Mouse (Mus musculus) forebrain, embryonic 16.5 days (tissue): ENCODE data around the gene Tas1r1. TPM values are rescaled to one million over a fixed set of nuclear protein-coding genes. Genes with fewer than 3 reads are reported as not detected.

Experiments
- ATAC-seq: fragments of 200-750 bp; cut with Nextera tagmentation; 2 replicates; pipeline ENCODE4 v1.8.0; 2017; ENCODE audit warnings: mild to moderate bottlenecking, moderate library complexity
- H3K27ac ChIP-seq: fragments of 300-500 bp; sonication (generic); 2 replicates; pipeline ENCODE4 v1.5.1; 2014; ENCODE audit warnings: low read length, control low read depth
- H3K27me3 ChIP-seq: fragments of 300-500 bp; sonication (generic); replicated peaks from 2 replicates; pipeline ENCODE4 v1.6.1; 2014; ENCODE audit warnings: low read length; ENCODE audit not compliant: control insufficient read depth, insufficient read depth
- H3K36me3 ChIP-seq: fragments of 300-500 bp; sonication (generic); 2 replicates; pipeline ENCODE4 v1.6.1; 2014; ENCODE audit not compliant: control insufficient read depth, insufficient read depth
- H3K4me1 ChIP-seq: fragments of 300-500 bp; sonication (generic); replicated peaks from 2 replicates; pipeline ENCODE4 v1.6.1; 2014; ENCODE audit warnings: low read length; ENCODE audit not compliant: control insufficient read depth, insufficient read depth
- H3K4me2 ChIP-seq: fragments of 300-500 bp; sonication (generic); 2 replicates; pipeline ENCODE4 v1.6.1; 2014; ENCODE audit warnings: mild to moderate bottlenecking, low read length, control low read depth
- H3K4me3 ChIP-seq: fragments of 300-500 bp; sonication (generic); replicated peaks from 2 replicates; pipeline ENCODE4 v1.5.1; 2014; ENCODE audit warnings: mild to moderate bottlenecking, low read length, control low read depth
- H3K9ac ChIP-seq: fragments of 300-500 bp; sonication (generic); replicated peaks from 2 replicates; pipeline ENCODE4 v1.6.1; 2014; ENCODE audit warnings: low read depth, low read length, control low read depth
- H3K9me3 ChIP-seq: fragments of 300-500 bp; sonication (generic); 2 replicates; pipeline ENCODE4 v1.6.1; 2016; ENCODE audit warnings: low read length; ENCODE audit not compliant: control insufficient read depth
- WGBS: fragments of 180-500 bp; shearing (Covaris S2); extraction: QIAGEN DNeasy Blood & Tissue Kit; methylation state at CpG from one replicate; pipeline ENCODE4 v1.1.7; 2014; 5-methylcytosine and 5-hydroxymethylcytosine counted together
- polyA plus RNA-seq: library from polyadenylated mRNA; unstranded; fragments of >200 nt; fragmentation: Nextera tagmentation; extraction: Ambion mirVana; gene quantifications from 2 replicates; pipeline ENCODE4 v1.2.1, GENCODE M21; 2015

Tas1r1 gene
- polyA plus RNA-seq, 1 experiment from 2014 or later: 1.6 TPM

- Histone ChIP-seq H3K9me3 (no peaks in the 10 kb centered on the region), H3K9ac (no peak overlapping the region), H3K4me3 (no peak overlapping the region), H3K4me1 (peaks cover 22% of the 10 kb centered on the region), H3K36me3 (peaks cover 11% of the 10 kb centered on the region), H3K4me2 (no peak overlapping the region), H3K27me3 (no peaks in the 10 kb centered on the region), H3K27ac (no peak overlapping the region)
- WGBS: 72% methylated on average over 8 of the region's 8 CpGs
- ATAC-seq: no peak
These were observed 51.7 kb downstream of the Tas1r1 start for GRCm38 (mm10) chr4:151986650-151987049.

GRCm38 (mm10) chr4:151985886-151986285 lies 52.5 kb downstream of the Tas1r1 start:
- Histone ChIP-seq H3K4me2 (no peak overlapping the region), H3K27ac (no peak overlapping the region), H3K4me3 (no peak overlapping the region), H3K36me3 (peaks cover 4% of the 10 kb centered on the region), H3K4me1 (peaks cover 22% of the 10 kb centered on the region), H3K27me3 (no peaks in the 10 kb centered on the region), H3K9me3 (no peaks in the 10 kb centered on the region), H3K9ac (no peak overlapping the region)
- 39% methylated on average over 10 of the region's 10 CpGs for WGBS
- ATAC-seq: no peak

- no peak overlapping the region for H3K9ac ChIP-seq
- no peak for ATAC-seq
- no peaks in the 10 kb centered on the region for H3K9me3 ChIP-seq
- H3K36me3 ChIP-seq: no peaks in the 10 kb centered on the region
- H3K27ac ChIP-seq: no peak overlapping the region
- H3K27me3 ChIP-seq: no peaks in the 10 kb centered on the region
- peaks cover 19% of the 10 kb centered on the region for H3K4me1 ChIP-seq
- H3K4me2 ChIP-seq: no peak overlapping the region
- WGBS: 28% methylated on average over 8 of the region's 9 CpGs
- H3K4me3 ChIP-seq: no peak overlapping the region
These were observed 54.8 kb downstream of the Tas1r1 start for GRCm38 (mm10) chr4:151983560-151983959.

- H3K27ac ChIP-seq: no peak overlapping the region
- no peak overlapping the region for H3K4me2 ChIP-seq
- ATAC-seq: no peak
- no peak overlapping the region for H3K4me3 ChIP-seq
- no peaks in the 10 kb centered on the region for H3K36me3 ChIP-seq
- H3K27me3 ChIP-seq: no peaks in the 10 kb centered on the region
- WGBS: 65% methylated on average over 17 of the region's 17 CpGs
- H3K9ac ChIP-seq: no peak overlapping the region
- H3K9me3 ChIP-seq: no peaks in the 10 kb centered on the region
- peaks cover 16% of the 10 kb centered on the region for H3K4me1 ChIP-seq
These were observed 55.3 kb downstream of the Tas1r1 start for GRCm38 (mm10) chr4:151983043-151983442.

GRCm38 (mm10) chr4:151981363-151981762 lies 57.0 kb downstream of the Tas1r1 start:
- WGBS: 4% methylated on average over 5 of the region's 5 CpGs
- no peak overlapping the region for H3K27ac ChIP-seq
- no peak overlapping the region for H3K9ac ChIP-seq
- H3K4me3 ChIP-seq: no peak overlapping the region
- H3K9me3 ChIP-seq: no peaks in the 10 kb centered on the region
- ATAC-seq: peak; percentile 81
- no peaks in the 10 kb centered on the region for H3K36me3 ChIP-seq
- no peak overlapping the region for H3K4me2 ChIP-seq
- no peaks in the 10 kb centered on the region for H3K27me3 ChIP-seq
- peaks cover 5% of the 10 kb centered on the region; the same call in 1 of the 2 replicates for H3K4me1 ChIP-seq

- Histone ChIP-seq H3K27me3 (no peaks in the 10 kb centered on the region), H3K9ac (no peak overlapping the region), H3K4me2 (no peak overlapping the region), H3K36me3 (0 out of 2 replicates have a peak, but pooled peaks cover under 1% of the 10 kb centered on the region), H3K9me3 (no peaks in the 10 kb centered on the region), H3K4me3 (no peak overlapping the region), H3K4me1 (peaks cover under 1% of the 10 kb centered on the region; the same call in 1 of the 2 replicates), H3K27ac (no peak overlapping the region)
- no peak for ATAC-seq
- WGBS: 83% methylated on average over 8 of the region's 8 CpGs
These were observed 57.7 kb downstream of the Tas1r1 start for GRCm38 (mm10) chr4:151980699-151981098.

Other genes starting within 250 kb of the Tas1r1 start
- gene Camta1, start 176.7 kb downstream of the Tas1r1 start, polyA plus RNA-seq: 119 and 123 TPM in 2 replicates
- gene Dnajc11, start 104.9 kb downstream of the Tas1r1 start, polyA plus RNA-seq: 84.2 and 89.8 TPM in 2 replicates
- gene Thap3, start 49.6 kb downstream of the Tas1r1 start, polyA plus RNA-seq: 32.7 and 42.7 TPM in 2 replicates
- gene Phf13, start 42.3 kb downstream of the Tas1r1 start, polyA plus RNA-seq: 20.5 and 21.8 TPM in 2 replicates
- gene Klhl21, start 29.8 kb downstream of the Tas1r1 start, polyA plus RNA-seq: 2.9 and 3.6 TPM in 2 replicates
- gene Zbtb48, start 10.9 kb downstream of the Tas1r1 start, polyA plus RNA-seq: 23.4 and 25.4 TPM in 2 replicates
- 25.1 and 27.7 TPM in 2 replicates for gene Nol9, start 753 bp upstream of the Tas1r1 start, polyA plus RNA-seq
- 11.7 and 13.2 TPM in 2 replicates for gene Plekhg5, start 33.9 kb upstream of the Tas1r1 start, polyA plus RNA-seq
- gene Tnfrsf25, start 77.4 kb upstream of the Tas1r1 start, polyA plus RNA-seq: 0.97 and 1.5 TPM in 2 replicates
- 0.08 and 0.12 TPM in 2 replicates for gene Espn, start 113.8 kb upstream of the Tas1r1 start, polyA plus RNA-seq
- not detected in 2 replicates for gene Hes2, start 120.3 kb upstream of the Tas1r1 start, polyA plus RNA-seq
- gene Acot7, start 139.6 kb upstream of the Tas1r1 start, polyA plus RNA-seq: 210 and 269 TPM in 2 replicates
- gene Gpr153, start 235.7 kb upstream of the Tas1r1 start, polyA plus RNA-seq: 4.4 and 6.2 TPM in 2 replicates